Mouse (Mus musculus) cerebellum, adult 18-20 months (tissue): ENCODE measurements around the gene Fam166a.

ENCODE experiments used
- DNase-seq, 2 experiments: peaks; one replicate each; pipeline ENCODE4 v3.0.0; 2021

Gene Fam166a

GRCm38 (mm10) chr2:25185625-25186574 is 32.6 kb upstream of the Fam166a start:
- DNase-seq = peak; percentile 34 to 36

GRCm38 (mm10) chr2:25186575-25186930 is 32.0 kb upstream of the Fam166a start:
- no peak for DNase-seq

GRCm38 (mm10) chr2:25187841-25188240 is 30.7 kb upstream of the Fam166a start:
- DNase-seq = no peak

- DNase-seq = peak; percentile 85 to 90
These were observed 25.2 kb upstream of the Fam166a start for GRCm38 (mm10) chr2:25193330-25193770.

- DNase-seq = no peak
These were observed 24.5 kb upstream of the Fam166a start for GRCm38 (mm10) chr2:25194006-25194405.

- no peak for DNase-seq
These were observed 23.9 kb upstream of the Fam166a start for GRCm38 (mm10) chr2:25194486-25195171.

- no peak for DNase-seq
These were observed 23.1 kb upstream of the Fam166a start for GRCm38 (mm10) chr2:25195211-25196156.

- DNase-seq = no peak
These were observed 22.2 kb upstream of the Fam166a start, which contains the start of gene Tor4a for GRCm38 (mm10) chr2:25196172-25196954. TSS of gene Tor4a (minus strand) at chr2:25196886.

GRCm38 (mm10) chr2:25197191-25197590 is 21.4 kb upstream of the Fam166a start:
- no peak for DNase-seq

GRCm38 (mm10) chr2:25197946-25198345 is 20.6 kb upstream of the Fam166a start:
- no peak for DNase-seq

- no peak for DNase-seq
These were observed 17.9 kb upstream of the Fam166a start for GRCm38 (mm10) chr2:25200631-25201030.

- no peak for DNase-seq
These were observed 14.8 kb upstream of the Fam166a start for GRCm38 (mm10) chr2:25203631-25204214.

- no peak for DNase-seq
These were observed 11.0 kb upstream of the Fam166a start for GRCm38 (mm10) chr2:25207593-25207992.

- no peak for DNase-seq
These were observed 7.9 kb upstream of the Fam166a start for GRCm38 (mm10) chr2:25210686-25211085.

- DNase-seq = peak; percentile 84 to 87
These were observed 7.3 kb upstream of the Fam166a start, which contains the start of gene Nelfb for GRCm38 (mm10) chr2:25211121-25211670. TSS of gene Nelfb (minus strand) at chr2:25211489.

- no peak for DNase-seq
These were observed 5.2 kb upstream of the Fam166a start for GRCm38 (mm10) chr2:25213266-25213865.

GRCm38 (mm10) chr2:25214444-25214843 is 4.1 kb upstream of the Fam166a start, which contains the start of gene Stpg3:
TSS of gene Stpg3 (minus strand) at chr2:25214637.
- peak in 1 of 2 experiments; percentile 0 for DNase-seq

- DNase-seq = no peak
These were observed 879 bp upstream of the Fam166a start for GRCm38 (mm10) chr2:25217666-25218065.

- no peak for DNase-seq
These were observed 2.8 kb downstream of the Fam166a start for GRCm38 (mm10) chr2:25221331-25221772.
